In the genomic region with DNA sequence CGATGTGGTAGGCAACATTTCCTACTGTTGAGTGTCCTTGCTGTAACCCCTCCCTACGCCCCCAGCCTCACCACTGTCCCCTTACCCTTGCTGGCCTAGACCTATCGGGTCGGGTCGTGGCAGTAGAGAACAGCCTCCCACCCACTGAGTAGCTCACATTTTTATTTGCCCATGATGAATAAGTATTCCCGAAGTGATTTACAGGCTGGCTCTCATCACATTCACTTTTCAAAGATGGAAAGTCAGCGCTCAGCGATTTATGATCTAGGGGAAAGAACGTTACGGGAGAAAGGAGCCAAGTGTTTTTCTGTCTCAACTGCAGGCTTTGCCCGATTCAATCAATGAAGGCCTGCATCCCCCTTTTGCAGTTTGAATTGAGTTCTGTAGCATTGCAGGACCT, we compare ENCODE assay signal across 27 mouse cellular contexts.
DNase-seq lines count a peak whose midpoint lies in the region; ATAC-seq and TF ChIP-seq lines count a peak whose summit lies in the region.
"Had no signal": no experiment of that assay in that cellular context is flagged by ENCODE, and none has a peak within 500 bp of the region (broad histone marks: within the 10 kb centered on the region; RNA-seq: fewer than 3 reads in every experiment).

No protein-coding gene starts in this region.

- TF ChIP-seq CTCF in gastrocnemius, adult 2 months (IDR thresholded peaks at IDR 0.05) = no peak
- no peak for TF ChIP-seq CTCF in lung, embryonic 14.5 days (IDR thresholded peaks at IDR 0.05; ENCODE audit: low read depth)

- DNase-seq in gastrocnemius, adult 2 months = no peak
- DNase-seq in gastrocnemius, adult 8-10 months (ENCODE audit: low spot score in 2 of 2) = no peak
- peak; percentile 77 for DNase-seq in lung, embryonic 14.5 days
- no peak for DNase-seq in lung, adult 18-20 months
- DNase-seq in neural tube, embryonic 10.5 days (ENCODE audit: extremely low spot score, low spot score) = no peak
- peak; percentile 29 for DNase-seq in skeletal muscle tissue, adult 2 months (ENCODE audit: low read depth, low spot score)
- no peak for DNase-seq in forebrain, embryonic 10.5 days (ENCODE audit: extremely low spot score, low spot score)
- DNase-seq: adrenal gland, postnatal 10 days; cerebellum, adult 11 months; cerebellum, adult 9-10 months; cerebellum, postnatal 36 days; gastrocnemius, postnatal 10 days; heart, postnatal 14 days; kidney, adult 8-10 months; kidney, postnatal 14 days; right cerebral cortex, postnatal 4 days had no signal

- H3K9ac ChIP-seq in lung, embryonic 14.5 days = no peak overlapping the region
- no peak overlapping the region for H3K9ac ChIP-seq in neural tube, embryonic 13.5 days
- H3K9ac ChIP-seq: intestine, embryonic 15.5 days; limb, embryonic 15.5 days; liver, embryonic 14.5 days; midbrain, embryonic 15.5 days had no signal

- WGBS in lung, embryonic 14.5 days = 36% methylated on average over 11 of the region's 11 CpGs
- WGBS in neural tube, embryonic 13.5 days = 24% methylated on average over 11 of the region's 11 CpGs
- 92% methylated on average over 11 of the region's 11 CpGs for WGBS in forebrain, embryonic 10.5 days

- H3K4me2 ChIP-seq in lung, embryonic 14.5 days = no peak overlapping the region
- H3K4me2 ChIP-seq in neural tube, embryonic 13.5 days = no peak overlapping the region
- H3K4me2 ChIP-seq: intestine, embryonic 15.5 days; limb, embryonic 15.5 days; midbrain, embryonic 15.5 days had no signal

- H3K9me3 ChIP-seq in lung, embryonic 14.5 days (ENCODE audit: low read depth, low read length) = no peaks in the 10 kb centered on the region
- no peaks in the 10 kb centered on the region for H3K9me3 ChIP-seq in neural tube, embryonic 13.5 days
- no peaks in the 10 kb centered on the region for H3K9me3 ChIP-seq in forebrain, embryonic 10.5 days
- H3K9me3 ChIP-seq: hindbrain, embryonic 10.5 days; intestine, embryonic 15.5 days; limb, embryonic 15.5 days; midbrain, embryonic 15.5 days had no signal

- H3K36me3 ChIP-seq in lung, embryonic 14.5 days (ENCODE audit: insufficient read depth) = no peaks in the 10 kb centered on the region
- no peaks in the 10 kb centered on the region for H3K36me3 ChIP-seq in neural tube, embryonic 13.5 days
- no peaks in the 10 kb centered on the region for H3K36me3 ChIP-seq in forebrain, embryonic 10.5 days (replicated peaks)
- H3K36me3 ChIP-seq: G1E; hindbrain, embryonic 10.5 days; intestine, embryonic 15.5 days; limb, embryonic 15.5 days; midbrain, embryonic 15.5 days had no signal

- 0 out of 2 replicates have a peak, but pooled peaks have one; percentile 57 for ATAC-seq in lung, embryonic 14.5 days (ENCODE audit: insufficient read depth)
- peak; percentile 59; the same call in 1 of the 2 replicates for ATAC-seq in neural tube, embryonic 13.5 days (ENCODE audit: low read depth)
- ATAC-seq: forebrain, embryonic 14.5 days; hindbrain, embryonic 16.5 days; intestine, embryonic 15.5 days; midbrain, embryonic 15.5 days had no signal

- no peak overlapping the region for H3K4me3 ChIP-seq in gastrocnemius, adult 2 months
- H3K4me3 ChIP-seq in lung, embryonic 14.5 days (ENCODE audit: low read depth, low read length) = no peak overlapping the region
- no peak overlapping the region for H3K4me3 ChIP-seq in neural tube, embryonic 13.5 days
- no peak overlapping the region for H3K4me3 ChIP-seq in forebrain, embryonic 10.5 days
- H3K4me3 ChIP-seq: hindbrain, embryonic 10.5 days; intestine, embryonic 15.5 days; left cerebral cortex, adult 2 months; limb, embryonic 15.5 days; midbrain, embryonic 15.5 days had no signal

- peak overlapping the region; percentile 54 for H3K27ac ChIP-seq in gastrocnemius, adult 2 months
- H3K27ac ChIP-seq in lung, embryonic 14.5 days (ENCODE audit: low read depth) = no peak overlapping the region
- H3K27ac ChIP-seq in neural tube, embryonic 13.5 days (replicated peaks) = 0 out of 2 replicates have a peak overlapping the region, but pooled peaks have one; percentile 29
- H3K27ac ChIP-seq in forebrain, embryonic 10.5 days = no peak overlapping the region
- H3K27ac ChIP-seq: hindbrain, embryonic 10.5 days; intestine, embryonic 15.5 days; left cerebral cortex, adult 2 months; limb, embryonic 15.5 days; liver, embryonic 14.5 days; macrophage; midbrain, embryonic 15.5 days had no signal

- H3K4me1 ChIP-seq in lung, embryonic 14.5 days (ENCODE audit: insufficient read depth) = no peaks in the 10 kb centered on the region
- peaks cover 20% of the 10 kb centered on the region for H3K4me1 ChIP-seq in neural tube, embryonic 13.5 days (replicated peaks)
- no peaks in the 10 kb centered on the region for H3K4me1 ChIP-seq in forebrain, embryonic 10.5 days
- H3K4me1 ChIP-seq: hindbrain, embryonic 10.5 days; intestine, embryonic 15.5 days; midbrain, embryonic 15.5 days had no signal

- H3K27me3 ChIP-seq in lung, embryonic 14.5 days (ENCODE audit: insufficient read depth, low read length) = no peaks in the 10 kb centered on the region
- no peaks in the 10 kb centered on the region for H3K27me3 ChIP-seq in neural tube, embryonic 13.5 days
- no peaks in the 10 kb centered on the region for H3K27me3 ChIP-seq in forebrain, embryonic 10.5 days (ENCODE audit: poor library complexity, severe bottlenecking)
- H3K27me3 ChIP-seq: intestine, embryonic 15.5 days; limb, embryonic 15.5 days; midbrain, embryonic 15.5 days had no signal

- intact Hi-C loops in gastrocnemius, adult 2 months (cut with DNase I) = no loop called here

Comparison
In these comparisons a context has a peak if more than half of its experiments do, and no peak if none do; other contexts are left out.
1. DNase-seq: peak in lung, embryonic 14.5 days (single experiment) and skeletal muscle tissue, adult 2 months (single experiment); none in gastrocnemius, adult 2 months (single experiment), gastrocnemius, adult 8-10 months (0 of 2), lung, adult 18-20 months (0 of 2), neural tube, embryonic 10.5 days (single experiment) and forebrain, embryonic 10.5 days (single experiment).
2. H3K27ac ChIP-seq: peak in gastrocnemius, adult 2 months (single experiment) and neural tube, embryonic 13.5 days (single experiment); none in lung, embryonic 14.5 days (single experiment) and forebrain, embryonic 10.5 days (single experiment).